Mouse (Mus musculus): ENCODE results near the gene Klk9.

Gene Klk9

DNA sequence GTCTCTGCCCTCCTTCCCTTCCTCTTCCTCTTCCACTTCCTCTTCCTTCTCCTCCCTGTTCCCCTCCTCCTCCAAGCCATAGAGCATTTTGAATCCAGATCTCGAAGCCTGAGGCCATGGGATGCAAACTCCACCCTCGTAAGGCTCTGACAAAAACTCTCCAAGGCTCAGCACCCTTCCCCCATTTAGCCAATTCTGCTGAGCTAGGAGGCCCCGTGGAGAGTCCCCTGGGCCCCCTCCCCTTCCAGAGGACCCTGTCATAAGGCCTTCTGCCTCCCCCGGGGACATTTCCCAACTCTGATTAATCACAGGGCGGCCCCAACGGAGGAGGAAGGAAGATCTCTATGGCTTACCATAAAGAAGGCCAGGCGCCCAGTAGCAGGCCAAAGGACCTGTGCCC, at the start of gene Klk9:
Klk9 (plus strand) TSS at position 301 of the 400 bp plus-strand sequence.
- DNase-seq (ENCODE audit: low spot score), result no peak

DNA sequence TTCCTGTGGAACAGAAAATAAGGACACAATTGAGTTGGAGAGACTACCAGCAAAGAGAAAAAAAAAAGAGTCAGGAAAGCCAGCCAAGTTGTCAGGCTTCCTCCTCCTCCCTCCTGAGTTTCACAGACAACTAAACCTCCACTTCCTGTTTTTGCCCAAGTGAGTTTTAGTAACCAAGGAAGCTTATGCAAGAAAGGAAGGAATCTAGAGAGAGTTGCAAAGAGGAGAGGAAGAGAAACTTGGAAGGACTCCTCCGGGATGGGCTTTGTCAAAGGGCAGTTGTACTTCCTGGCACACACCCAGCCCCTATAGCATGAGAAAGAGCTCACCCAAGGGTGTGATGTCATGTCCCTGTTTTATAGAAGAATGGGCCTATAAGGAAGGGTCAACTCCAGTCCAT, 43.9 kb upstream of the Klk9 start:
- DNase-seq (ENCODE audit: low spot score), result peak; percentile 44

DNA sequence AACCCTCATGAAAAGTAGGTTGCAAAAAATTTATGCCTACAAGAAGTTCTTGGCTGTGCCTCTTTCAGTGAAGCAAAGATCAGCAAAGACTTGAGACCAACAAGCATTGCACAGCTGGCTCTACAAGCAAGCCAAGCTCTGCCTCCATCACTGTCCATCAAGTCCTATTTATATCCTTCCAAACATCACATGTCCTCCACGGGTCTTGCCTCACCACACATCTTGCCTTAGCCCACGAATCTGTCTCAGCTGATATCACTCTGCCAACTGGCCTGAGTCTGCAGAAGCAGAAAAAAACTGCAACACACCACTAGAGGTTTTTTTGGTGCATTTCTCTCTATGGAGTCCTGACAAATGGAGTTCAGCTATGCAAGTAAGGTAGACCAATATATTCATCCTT, 38.9 kb upstream of the Klk9 start:
- no peak for DNase-seq (ENCODE audit: low spot score)

DNA sequence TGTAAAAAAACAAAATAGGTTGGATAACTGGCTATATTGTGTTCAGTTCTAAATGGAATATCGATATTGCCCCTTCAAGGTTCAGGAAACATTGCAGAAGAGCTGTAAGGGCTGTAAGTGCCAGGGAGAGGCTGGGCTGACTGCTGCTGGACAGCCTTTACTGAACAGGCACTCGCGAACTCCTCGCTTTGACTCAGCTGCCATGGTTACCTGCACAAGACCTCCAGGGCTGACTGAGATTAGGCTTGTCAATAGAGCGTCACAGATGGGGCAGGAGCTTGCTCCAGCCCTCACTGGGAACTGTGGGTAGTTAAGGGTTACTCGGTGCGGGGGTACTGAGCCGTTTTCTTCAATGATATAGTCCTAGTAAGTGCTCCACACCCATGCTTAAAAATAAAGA, 25.2 kb upstream of the Klk9 start:
- no peak for DNase-seq (ENCODE audit: low spot score)

DNA sequence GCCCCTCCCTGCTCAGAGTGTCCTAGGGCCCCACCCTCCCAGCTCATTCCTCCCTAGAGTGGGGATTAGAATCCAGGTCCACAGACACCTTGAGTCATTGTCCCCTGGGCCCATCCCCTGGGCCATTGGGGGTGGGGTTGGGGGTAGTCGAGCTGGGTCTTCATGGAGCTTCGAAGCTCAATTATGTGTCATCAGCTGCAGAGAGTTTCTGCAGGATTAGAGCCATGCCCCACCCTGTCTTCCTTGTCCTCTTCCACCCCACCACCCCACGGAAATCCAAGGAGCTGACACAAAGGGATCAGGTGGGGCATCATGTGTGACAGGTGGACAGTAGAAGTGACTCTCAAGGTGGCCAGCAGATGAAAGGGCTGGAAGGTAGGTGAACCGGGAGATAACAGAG, 23.1 kb upstream of the Klk9 start, which contains the start of gene Klk12:
Klk12 (plus strand) TSS at position 301 of the 400 bp plus-strand sequence.
- DNase-seq (ENCODE audit: low spot score), result no peak

DNA sequence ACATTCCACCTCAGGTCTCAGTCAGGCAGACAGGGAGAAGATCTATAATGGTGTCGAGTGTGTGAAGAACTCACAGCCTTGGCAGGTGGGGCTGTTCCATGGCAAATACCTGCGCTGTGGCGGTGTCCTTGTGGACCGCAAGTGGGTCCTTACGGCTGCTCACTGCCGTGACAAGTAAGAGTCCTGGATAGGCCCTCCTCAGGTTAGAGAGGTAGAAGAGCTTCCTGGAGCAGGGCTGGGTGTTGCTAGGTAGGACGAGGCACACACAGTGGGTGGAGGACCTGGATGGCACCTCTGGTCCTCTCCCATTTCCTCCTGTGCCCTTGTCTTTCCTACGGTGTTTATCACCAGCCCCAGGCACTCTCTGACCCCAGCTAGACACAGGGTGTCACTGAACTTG, 22.1 kb upstream of the Klk9 start:
- DNase-seq (ENCODE audit: low spot score), result no peak

DNA sequence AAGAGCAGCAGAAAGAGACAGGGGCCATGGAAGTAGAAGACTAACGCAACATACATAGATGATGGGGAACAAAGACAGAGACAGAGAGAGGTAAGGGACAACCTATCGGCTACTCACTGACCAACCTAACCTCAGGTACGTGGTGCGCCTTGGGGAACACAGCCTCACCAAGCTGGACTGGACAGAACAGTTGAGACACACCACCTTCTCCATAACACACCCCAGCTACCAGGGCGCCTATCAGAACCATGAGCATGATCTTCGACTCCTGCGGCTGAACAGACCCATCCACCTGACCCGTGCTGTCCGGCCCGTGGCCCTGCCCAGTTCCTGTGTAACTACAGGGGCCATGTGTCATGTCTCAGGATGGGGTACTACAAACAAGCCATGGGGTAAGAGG, 21.0 kb upstream of the Klk9 start:
- no peak for DNase-seq (ENCODE audit: low spot score)

DNA sequence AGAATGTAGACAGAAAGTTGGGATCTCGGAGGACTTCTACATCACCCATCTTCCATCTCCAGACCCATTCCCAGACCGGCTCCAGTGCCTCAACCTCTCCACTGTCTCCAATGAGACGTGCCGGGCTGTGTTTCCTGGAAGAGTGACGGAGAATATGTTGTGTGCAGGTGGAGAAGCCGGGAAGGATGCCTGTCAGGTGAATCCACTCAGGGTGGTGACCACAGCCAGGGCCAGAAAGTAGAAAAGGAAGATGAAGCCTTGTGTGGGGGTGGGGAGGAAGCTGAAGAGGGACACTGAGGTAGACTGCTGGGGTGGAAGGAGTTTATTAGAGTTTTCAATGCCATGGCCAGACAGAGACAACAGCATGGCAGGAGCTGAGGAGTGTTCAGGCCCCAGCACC, 19.8 kb upstream of the Klk9 start:
- no peak for DNase-seq (ENCODE audit: low spot score)

DNA sequence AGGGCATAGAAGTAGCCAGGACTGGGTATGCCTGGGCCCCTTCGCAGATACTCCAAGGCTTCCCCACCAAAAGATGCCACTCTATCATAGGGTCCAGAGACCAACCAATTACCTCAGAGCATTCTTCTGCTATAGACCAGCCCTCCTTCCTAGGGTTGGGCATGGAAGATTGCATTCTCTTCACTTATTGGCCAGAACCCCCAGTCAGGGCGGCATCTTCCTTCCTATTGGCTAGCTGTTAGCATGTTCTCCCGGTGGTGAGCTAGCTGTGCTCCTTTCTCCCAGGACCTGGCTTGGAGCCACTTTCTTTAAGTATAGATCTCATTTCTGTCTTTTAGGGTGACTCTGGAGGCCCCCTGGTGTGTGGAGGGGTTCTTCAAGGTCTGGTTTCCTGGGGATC, 18.8 kb upstream of the Klk9 start:
- no peak for DNase-seq (ENCODE audit: low spot score)

DNA sequence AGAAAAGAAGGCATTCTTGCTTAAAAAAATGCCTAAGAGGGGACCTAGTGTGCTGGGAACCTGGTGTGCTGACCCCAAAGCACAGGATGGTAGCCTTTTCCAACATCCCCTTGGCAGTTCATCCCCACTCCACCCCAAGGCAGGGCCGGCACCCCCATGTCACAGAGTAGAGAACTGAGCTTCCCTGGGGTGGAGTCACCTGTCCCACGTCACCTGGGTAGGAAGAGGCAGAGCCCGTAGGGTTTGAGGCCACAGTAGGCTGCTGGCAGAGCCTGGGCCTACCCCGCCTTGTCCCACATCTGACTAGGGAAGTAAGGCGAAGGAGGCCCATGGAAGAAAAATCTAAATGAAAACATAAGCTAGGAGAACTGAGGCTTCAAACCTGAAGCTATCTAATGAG, 17.3 kb upstream of the Klk9 start, which contains the start of gene Klk11:
Klk11 (plus strand) TSS at position 241 of the 400 bp plus-strand sequence.
- no peak for DNase-seq (ENCODE audit: low spot score)

DNA sequence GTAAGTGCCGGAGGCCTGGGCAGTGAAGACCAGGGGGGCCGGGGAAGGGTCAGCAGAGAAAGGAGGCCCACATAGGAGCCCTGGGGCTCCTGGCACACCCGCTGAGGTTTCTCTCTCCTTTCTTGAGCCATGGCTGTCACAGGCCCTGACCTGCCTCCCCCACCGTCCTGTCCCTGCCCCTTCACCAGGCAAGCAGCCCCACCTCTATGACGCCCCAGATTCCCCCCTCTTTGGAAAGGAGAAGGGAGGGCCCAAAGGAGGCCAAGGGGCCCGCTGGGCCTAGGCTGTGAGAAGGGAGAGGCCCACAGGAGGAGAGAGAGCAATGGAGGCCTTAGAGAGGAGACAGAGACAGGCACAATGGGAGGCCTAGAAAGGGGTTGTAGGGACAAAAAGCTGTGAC, 16.9 kb upstream of the Klk9 start:
- DNase-seq (ENCODE audit: low spot score), result no peak

DNA sequence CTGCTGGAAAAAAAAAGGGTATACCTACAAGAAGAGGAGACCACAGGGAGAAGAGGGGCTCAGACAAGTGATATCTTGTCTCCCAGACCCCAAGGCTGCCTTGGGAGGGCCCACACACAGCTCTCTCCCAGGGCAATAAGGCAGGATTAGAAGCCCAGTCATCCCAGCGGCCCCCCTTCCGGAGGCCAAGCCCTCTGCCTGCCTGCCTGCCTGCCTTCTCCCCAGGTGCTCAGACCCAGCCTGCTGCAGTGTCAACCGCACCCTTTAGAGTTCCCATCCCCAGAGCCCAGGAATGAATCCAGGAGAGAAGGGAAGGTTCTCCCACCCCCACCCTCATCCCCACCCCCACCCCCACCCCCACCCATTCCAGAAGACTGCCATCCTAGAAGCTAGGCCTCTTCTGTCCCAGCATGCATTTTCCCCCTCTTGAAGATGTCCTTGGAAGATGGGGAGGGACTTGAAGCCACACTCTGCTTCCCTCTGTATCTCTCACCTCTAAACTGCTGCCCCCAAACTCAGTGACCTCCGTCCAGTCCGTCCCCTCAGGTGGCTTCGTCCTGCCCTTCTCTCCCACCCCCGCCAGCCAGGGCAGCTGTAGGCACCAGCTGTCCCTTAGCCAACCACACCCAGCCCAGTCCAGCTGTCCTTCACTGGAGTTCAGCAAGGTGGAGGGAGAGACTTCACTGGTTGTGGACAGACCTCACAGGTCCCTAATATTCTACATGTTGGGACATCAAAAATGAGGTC, 16.2 kb upstream of the Klk9 start:
- DNase-seq (ENCODE audit: low spot score), result no peak

DNA sequence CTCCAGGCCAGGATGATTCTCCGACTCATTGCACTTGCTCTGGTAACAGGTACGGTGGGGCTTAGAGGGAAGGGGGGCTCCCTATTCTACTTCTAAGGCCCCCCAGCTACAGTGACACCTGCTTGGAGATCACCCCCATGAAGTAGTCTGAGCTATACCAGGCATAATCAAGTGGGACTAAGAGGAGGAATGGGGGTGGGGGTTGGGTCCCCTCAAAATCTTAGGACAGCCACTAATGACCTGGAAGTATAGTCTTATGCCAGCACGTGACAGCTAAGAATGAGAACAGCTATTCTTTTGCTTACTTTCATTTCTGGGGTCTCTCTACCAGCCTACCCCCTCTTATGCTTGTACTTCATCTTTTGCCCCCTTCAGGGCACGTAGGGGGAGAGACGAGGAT, 15.2 kb upstream of the Klk9 start:
- DNase-seq (ENCODE audit: low spot score), result no peak

DNA sequence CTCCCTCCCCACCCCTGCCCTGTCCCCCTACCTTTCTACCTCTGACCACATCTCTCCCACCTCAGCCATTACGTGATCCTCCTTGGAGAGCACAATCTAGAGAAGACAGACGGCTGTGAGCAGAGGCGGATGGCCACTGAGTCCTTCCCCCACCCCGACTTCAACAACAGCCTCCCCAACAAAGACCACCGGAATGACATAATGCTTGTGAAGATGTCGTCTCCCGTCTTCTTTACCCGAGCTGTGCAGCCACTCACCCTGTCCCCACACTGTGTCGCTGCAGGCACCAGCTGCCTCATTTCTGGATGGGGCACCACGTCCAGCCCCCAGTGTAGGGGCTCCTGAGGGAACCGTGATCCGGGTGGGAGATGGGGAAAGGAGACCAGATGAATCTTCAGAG, 14.3 kb upstream of the Klk9 start:
- DNase-seq (ENCODE audit: low spot score), result no peak

DNA sequence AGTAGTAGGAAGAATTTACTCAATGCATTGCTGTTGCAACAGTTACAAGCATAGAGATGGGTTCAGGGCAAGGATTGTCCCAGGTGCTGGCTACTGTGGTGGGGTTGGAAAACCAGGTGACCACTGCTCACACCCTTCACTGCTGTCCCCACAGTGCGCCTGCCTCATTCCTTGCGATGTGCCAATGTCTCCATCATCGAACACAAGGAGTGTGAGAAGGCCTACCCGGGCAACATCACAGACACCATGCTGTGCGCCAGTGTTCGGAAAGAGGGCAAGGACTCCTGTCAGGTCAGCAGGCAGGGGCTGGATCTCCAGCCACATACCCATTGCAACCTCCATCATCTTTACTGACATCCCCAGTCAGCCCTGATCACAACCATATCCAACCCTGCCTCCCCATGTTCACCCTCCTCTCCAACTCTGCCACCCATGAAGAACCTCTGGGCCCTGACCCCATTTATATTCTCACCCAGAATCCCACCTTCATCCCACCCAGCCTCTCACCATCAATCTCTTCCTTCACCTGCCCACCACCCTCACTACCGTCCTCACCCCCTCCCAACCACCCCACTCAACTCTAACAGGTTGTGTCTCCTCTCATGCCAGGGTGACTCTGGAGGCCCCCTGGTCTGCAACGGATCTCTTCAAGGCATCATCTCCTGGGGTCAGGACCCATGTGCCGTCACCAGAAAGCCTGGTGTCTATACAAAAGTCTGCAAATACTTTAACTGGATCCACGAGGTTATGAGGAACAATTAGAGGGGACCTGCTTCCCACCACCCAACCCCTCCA, 13.3 kb upstream of the Klk9 start:
- no peak for DNase-seq (ENCODE audit: low spot score)

DNA sequence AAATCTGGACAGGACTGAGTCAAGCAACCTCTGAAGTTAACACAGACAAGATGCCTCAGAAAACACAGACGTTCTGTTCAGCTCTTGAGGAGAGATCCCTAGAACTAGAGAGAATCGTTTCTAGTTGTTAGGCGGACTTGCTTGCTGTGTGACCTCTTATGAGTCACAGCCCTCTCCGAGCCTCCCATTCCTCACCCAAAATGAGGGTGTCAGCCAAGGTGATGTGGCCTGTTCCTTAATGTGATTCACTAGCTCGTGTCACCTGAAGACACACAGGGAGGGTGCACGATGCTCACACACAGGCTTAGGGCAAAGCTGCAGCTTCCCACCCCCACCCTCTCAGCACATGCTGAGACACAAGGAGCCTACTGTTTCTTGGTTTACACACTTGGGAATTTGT, 11.4 kb upstream of the Klk9 start:
- no peak for DNase-seq (ENCODE audit: low spot score)

DNA sequence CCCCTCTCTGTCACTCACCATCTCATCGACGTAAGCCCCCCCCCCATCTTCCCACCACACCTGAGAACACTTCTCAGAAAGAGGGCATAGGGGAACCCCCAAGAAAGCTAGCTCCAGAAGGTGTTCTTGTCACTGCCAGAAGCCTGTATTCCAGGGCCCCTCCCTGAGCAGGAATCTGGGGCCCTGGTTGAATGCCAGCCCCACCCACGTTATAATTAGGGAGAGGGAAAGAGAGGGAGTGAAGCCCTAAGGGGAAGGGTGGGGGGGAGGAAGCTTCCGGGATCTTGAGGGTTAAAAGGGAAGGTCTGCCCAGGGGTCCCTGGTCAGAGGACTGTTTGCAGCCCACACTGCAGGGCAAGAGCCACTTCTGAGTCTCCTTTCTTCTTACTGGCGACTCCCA, 10.9 kb upstream of the Klk9 start, which contains the start of gene Klk10:
Klk10 (plus strand) TSS at position 290 of the 400 bp plus-strand sequence.
- DNase-seq (ENCODE audit: low spot score), result no peak

DNA sequence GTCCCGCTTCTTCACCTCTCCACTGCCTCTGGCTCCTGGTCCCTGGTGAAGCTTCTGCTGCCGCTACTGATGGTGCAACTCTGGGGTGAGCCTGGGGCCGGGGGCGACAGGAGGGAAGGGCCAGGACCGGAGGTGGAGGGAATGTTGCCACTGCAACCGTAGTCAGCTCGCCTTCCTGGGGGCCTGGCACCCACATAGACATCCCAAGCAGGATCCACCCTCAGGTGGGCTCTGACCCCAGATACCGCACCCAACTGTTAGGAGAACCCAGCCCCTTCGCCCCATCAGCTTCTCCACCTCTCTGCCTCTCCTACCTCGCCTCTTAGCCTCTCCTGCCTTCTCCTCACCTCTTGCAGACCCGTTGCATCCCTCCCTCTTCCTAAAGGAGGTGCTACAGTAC, 10.2 kb upstream of the Klk9 start:
- DNase-seq (ENCODE audit: low spot score), result no peak

DNA sequence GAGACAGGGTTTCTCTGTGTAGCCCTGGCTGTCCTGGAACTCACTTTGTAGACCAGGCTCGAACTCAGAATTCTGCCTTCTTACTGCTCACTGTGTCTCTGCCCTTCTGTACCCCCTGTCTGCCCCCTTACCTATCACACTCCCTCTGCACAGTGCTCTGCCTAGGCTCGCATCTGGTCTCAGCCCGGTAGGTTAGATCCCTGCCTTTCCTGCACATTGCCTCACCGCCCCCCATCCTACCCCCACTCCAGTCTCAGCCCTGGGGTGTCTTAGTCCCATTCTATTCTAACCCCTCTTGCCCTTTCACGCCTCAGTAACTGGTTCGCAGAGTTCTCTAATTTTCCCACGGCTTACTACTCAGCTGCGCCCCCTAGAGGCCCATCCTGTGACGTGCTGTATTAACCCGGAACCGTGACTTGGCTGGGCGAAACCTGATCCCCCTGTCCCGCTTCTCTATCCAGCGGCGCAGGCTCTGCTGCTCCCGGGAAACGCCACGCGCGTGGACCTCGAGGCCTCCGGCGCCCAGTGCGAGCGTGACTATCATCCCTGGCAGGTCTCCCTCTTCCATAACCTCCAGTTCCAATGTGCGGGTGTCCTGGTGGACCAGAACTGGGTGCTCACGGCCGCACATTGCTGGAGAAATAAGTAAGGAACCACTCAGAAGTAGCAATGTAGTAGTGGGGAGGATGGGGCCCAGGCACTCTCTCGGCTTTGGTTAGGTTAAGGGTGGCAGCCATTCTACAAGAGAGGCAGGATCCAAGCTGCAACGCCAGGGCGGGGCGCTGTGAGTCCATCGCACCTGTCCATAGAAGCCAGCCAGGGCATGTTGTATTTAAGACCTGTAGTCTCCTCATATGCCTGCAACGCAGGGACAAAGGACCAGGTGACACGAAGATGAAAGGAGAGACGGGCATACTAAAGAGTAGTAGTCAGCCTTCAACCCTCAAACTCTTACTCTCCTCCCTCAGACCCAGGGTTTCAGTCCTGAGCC, 9.1 kb upstream of the Klk9 start:
- DNase-seq (ENCODE audit: low spot score), result peak; percentile 72

DNA sequence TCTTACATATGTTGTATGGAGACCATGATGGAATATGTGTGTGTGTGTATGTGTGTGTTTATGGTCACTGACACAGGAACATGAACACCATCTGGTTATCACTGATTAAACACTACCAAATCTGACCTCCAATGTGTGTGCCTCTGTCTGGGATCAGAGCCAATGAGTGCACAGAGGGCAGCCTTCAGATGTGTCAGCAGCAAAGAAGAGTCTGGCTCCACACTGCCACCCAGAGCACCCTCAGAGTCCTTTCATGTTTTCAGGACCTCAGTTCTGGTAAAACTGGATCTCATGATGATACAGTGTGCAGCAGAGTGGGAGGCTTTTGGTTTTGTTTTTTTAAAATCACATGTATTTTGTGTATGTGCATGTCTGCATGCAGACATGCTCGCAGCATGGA, 6.4 kb upstream of the Klk9 start:
- no peak for DNase-seq (ENCODE audit: low spot score)

DNA sequence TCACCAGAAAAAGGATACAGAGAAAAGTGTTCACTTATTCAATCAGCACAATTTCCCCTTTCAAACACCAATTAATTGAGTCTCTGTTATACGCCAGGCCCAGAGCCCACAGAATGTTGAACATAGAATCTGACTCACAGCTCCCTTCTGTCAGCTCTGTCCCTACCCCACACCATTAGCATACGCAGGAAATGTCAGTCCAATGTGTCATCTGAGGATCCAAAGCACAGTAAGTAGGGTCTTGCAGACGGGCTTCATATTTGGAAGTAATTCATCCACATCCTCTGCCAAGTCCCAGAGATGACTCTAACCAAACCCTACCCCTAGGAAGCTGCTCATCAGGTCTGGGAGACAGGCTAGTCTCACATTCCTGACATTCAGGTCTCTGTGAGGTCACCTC, 3.6 kb upstream of the Klk9 start:
- peak; percentile 23 for DNase-seq (ENCODE audit: low spot score)

DNA sequence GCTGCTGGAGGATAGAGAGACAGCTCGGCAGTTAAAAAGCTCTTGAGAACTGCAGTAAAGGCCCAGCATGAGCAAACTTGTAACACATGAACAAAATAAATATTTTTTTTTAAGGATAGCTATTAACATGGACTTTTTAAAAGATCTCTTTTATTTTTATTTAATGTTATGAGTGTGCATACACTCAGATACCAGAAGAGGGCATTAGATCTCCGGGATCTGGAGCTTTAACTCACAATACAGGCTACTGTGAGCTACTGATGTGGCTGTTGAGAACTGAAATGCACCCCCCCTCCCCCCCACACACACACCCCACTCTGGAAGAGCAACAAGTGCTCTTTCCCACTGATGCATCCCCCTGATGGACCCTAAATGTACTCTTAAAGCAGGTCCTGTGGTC, 2.4 kb upstream of the Klk9 start:
- no peak for DNase-seq (ENCODE audit: low spot score)
